Mouse (Mus musculus) cortical plate, adult 2 months (tissue): ENCODE data around the gene Epb42. TPM values are rescaled to one million over a fixed set of nuclear protein-coding genes. Genes with fewer than 3 reads are reported as not detected.

Experiments
- H3K27ac ChIP-seq: fragments of 200-500 bp; 2 replicates; pipeline ENCODE4 v1.5.1; 2012; ENCODE audit warnings: low read length, control low read depth, inconsistent platforms; ENCODE audit not compliant: insufficient read depth
- H3K4me1 ChIP-seq: fragments of 200-500 bp; 2 replicates; pipeline ENCODE4 v1.6.1; 2011; ENCODE audit warnings: low read length; ENCODE audit not compliant: control insufficient read depth, insufficient read depth
- H3K4me3 ChIP-seq: fragments of 200-500 bp; 2 replicates; pipeline ENCODE4 v1.5.1; 2011; ENCODE audit warnings: mild to moderate bottlenecking, low read length, control low read depth; ENCODE audit not compliant: insufficient read depth
- CTCF ChIP-seq: fragments of 200-500 bp; IDR thresholded peaks from 2 replicates; pipeline ENCODE4 v1.5.1; 2011; ENCODE audit warnings: mild to moderate bottlenecking, control low read depth, low read length; ENCODE audit not compliant: insufficient read depth; ENCODE audit errors: extremely low read depth
- POLR2A ChIP-seq: fragments of 200-500 bp; IDR thresholded peaks from 2 replicates; pipeline ENCODE4 v1.6.1; 2011; ENCODE audit warnings: mild to moderate bottlenecking, low read length, control low read depth; ENCODE audit not compliant: insufficient read depth; ENCODE audit errors: extremely low read depth
- polyA plus RNA-seq: library from polyadenylated mRNA; depleted of rRNA; stranded (reverse); fragments of >200 nt; gene quantifications from 2 replicates; pipeline ENCODE4 v1.2.3, GENCODE M21; 2012; rRNA removed

Gene Epb42
- polyA plus RNA-seq: not detected in 2 replicates

GRCm38 (mm10) chr2:121036733-121037341 is at the start of gene Epb42:
Epb42 (minus strand) TSS chr2:121037072.
- no peak within 1 kb of the TSS for H3K4me3 ChIP-seq
- H3K27ac ChIP-seq: no peak within 1 kb of the TSS
- TF ChIP-seq POLR2A: no peak
- TF ChIP-seq CTCF: no peak
- H3K4me1 ChIP-seq: no peaks in the 10 kb centered on the region

GRCm38 (mm10) chr2:121085480-121086185 is 48.8 kb upstream of the Epb42 start, which contains the start of gene Tgm5:
Tgm5 (minus strand) TSS chr2:121085841.
- Histone ChIP-seq H3K4me1 (no peaks in the 10 kb centered on the region), H3K27ac (no peak within 1 kb of the TSS), H3K4me3 (no peak within 1 kb of the TSS)
- no peak for TF ChIP-seq POLR2A
- no peak for TF ChIP-seq CTCF

- Histone ChIP-seq H3K4me1 (no peaks in the 10 kb centered on the region), H3K4me3 (no peak overlapping the region), H3K27ac (no peak overlapping the region)
- TF ChIP-seq POLR2A (no peak), CTCF (no peak)
Observed at GRCm38 (mm10) chr2:121082626-121083025, 45.8 kb upstream of the Epb42 start.

- no peaks in the 10 kb centered on the region for H3K4me1 ChIP-seq
- H3K27ac ChIP-seq: no peak overlapping the region
- H3K4me3 ChIP-seq: no peak overlapping the region
- no peak for TF ChIP-seq POLR2A
- no peak for TF ChIP-seq CTCF
Observed at GRCm38 (mm10) chr2:121074747-121075146, 37.9 kb upstream of the Epb42 start.

GRCm38 (mm10) chr2:121071871-121072270 is 35.0 kb upstream of the Epb42 start:
- H3K4me3 ChIP-seq: no peak overlapping the region
- TF ChIP-seq POLR2A: no peak
- no peak for TF ChIP-seq CTCF
- H3K4me1 ChIP-seq: no peaks in the 10 kb centered on the region
- H3K27ac ChIP-seq: no peak overlapping the region

GRCm38 (mm10) chr2:121069506-121069905 is 32.6 kb upstream of the Epb42 start:
- Histone ChIP-seq H3K4me3 (no peak overlapping the region), H3K4me1 (no peaks in the 10 kb centered on the region), H3K27ac (no peak overlapping the region)
- TF ChIP-seq CTCF (no peak), POLR2A (no peak)

GRCm38 (mm10) chr2:121067116-121067515 is 30.2 kb upstream of the Epb42 start:
- TF ChIP-seq CTCF (no peak), POLR2A (no peak)
- H3K4me1 ChIP-seq: no peaks in the 10 kb centered on the region
- no peak overlapping the region for H3K27ac ChIP-seq
- no peak overlapping the region for H3K4me3 ChIP-seq

- Histone ChIP-seq H3K4me1 (no peaks in the 10 kb centered on the region), H3K4me3 (no peak overlapping the region), H3K27ac (no peak overlapping the region)
- no peak for TF ChIP-seq POLR2A
- TF ChIP-seq CTCF: no peak
Observed at GRCm38 (mm10) chr2:121061315-121061714, 24.4 kb upstream of the Epb42 start.

- Histone ChIP-seq H3K4me1 (no peaks in the 10 kb centered on the region), H3K4me3 (no peak overlapping the region), H3K27ac (no peak overlapping the region)
- no peak for TF ChIP-seq CTCF
- no peak for TF ChIP-seq POLR2A
Observed at GRCm38 (mm10) chr2:121057997-121058396, 21.1 kb upstream of the Epb42 start.

GRCm38 (mm10) chr2:121055915-121056314 is 19.0 kb upstream of the Epb42 start:
- Histone ChIP-seq H3K4me1 (no peaks in the 10 kb centered on the region), H3K4me3 (no peak overlapping the region), H3K27ac (no peak overlapping the region)
- TF ChIP-seq POLR2A (no peak), CTCF (no peak)
